Mouse (Mus musculus) heart, embryonic 15.5 days (tissue): ENCODE results near the gene Nr1h4. TPM values are rescaled to one million over a fixed set of nuclear protein-coding genes. Genes with fewer than 3 reads are reported as not detected.

Experiments used
- polyA plus RNA-seq: library from polyadenylated mRNA; unstranded; fragments of >200 nt; fragmentation: Nextera tagmentation; extraction: Ambion mirVana; gene quantifications from 2 replicates; pipeline ENCODE4 v1.2.1, GENCODE M21; 2015

The Nr1h4 gene
- polyA plus RNA-seq, 1 experiment from 2014 or later: 0.81 TPM

Other genes starting within 250 kb of the Nr1h4 start
- 2.9 and 3.0 TPM in 2 replicates for gene Ano4, start 188.8 kb downstream of the Nr1h4 start, polyA plus RNA-seq
- 20.6 and 24.5 TPM in 2 replicates for gene Gas2l3, start 89.6 kb downstream of the Nr1h4 start, polyA plus RNA-seq
- gene Slc17a8, start 87.7 kb upstream of the Nr1h4 start, polyA plus RNA-seq: 0.03 and 0.04 TPM in 2 replicates
- 3.9 and 4.3 TPM in 2 replicates for gene Scyl2, start 152.7 kb upstream of the Nr1h4 start, polyA plus RNA-seq
- gene Actr6, start 198.7 kb upstream of the Nr1h4 start, polyA plus RNA-seq: 25.0 and 26.8 TPM in 2 replicates
- 18.0 and 19.2 TPM in 2 replicates for gene Uhrf1bp1l, start 211.4 kb upstream of the Nr1h4 start, polyA plus RNA-seq